Mouse (Mus musculus) stomach, embryonic 14.5 days (tissue): Measurements from ENCODE around the gene Mtg1. TPM values are rescaled to one million over a fixed set of nuclear protein-coding genes. Genes with fewer than 3 reads are reported as not detected.

Source experiments
- ATAC-seq: fragments of 200-750 bp; cut with Nextera tagmentation; 2 replicates; pipeline ENCODE4 v1.8.0; 2017; ENCODE audit warnings: low read depth, moderate TSS enrichment; ENCODE audit not compliant: insufficient number of reproducible peaks, insufficient read depth, low FRiP score
- H3K27ac ChIP-seq: fragments of 300-500 bp; sonication (generic); 2 replicates; pipeline ENCODE4 v1.5.1; 2014; ENCODE audit warnings: mild to moderate bottlenecking, low read length, moderate library complexity, mixed read lengths
- H3K27me3 ChIP-seq: fragments of 300-500 bp; sonication (generic); 2 replicates; pipeline ENCODE4 v1.6.1; 2014; ENCODE audit warnings: low read length, control low read depth, mixed read lengths; ENCODE audit not compliant: control insufficient read depth, insufficient read depth
- H3K36me3 ChIP-seq: fragments of 300-500 bp; sonication (generic); 2 replicates; pipeline ENCODE4 v1.6.1; 2014; ENCODE audit warnings: mild to moderate bottlenecking, control low read depth, low read length, moderate library complexity, mixed read lengths; ENCODE audit not compliant: control insufficient read depth, insufficient read depth
- H3K4me1 ChIP-seq: fragments of 300-500 bp; sonication (generic); 2 replicates; pipeline ENCODE4 v1.6.1; 2014; ENCODE audit warnings: low read length, control low read depth, mixed read lengths; ENCODE audit not compliant: control insufficient read depth, insufficient read depth
- H3K4me2 ChIP-seq: fragments of 300-500 bp; sonication (generic); replicated peaks from 2 replicates; pipeline ENCODE4 v1.6.1; 2014; ENCODE audit warnings: low read depth, low read length, control low read depth
- H3K4me3 ChIP-seq: fragments of 300-500 bp; sonication (generic); 2 replicates; pipeline ENCODE4 v1.5.1; 2014; ENCODE audit warnings: low read depth, low read length, control low read depth
- H3K9ac ChIP-seq: fragments of 300-500 bp; sonication (generic); replicated peaks from 2 replicates; pipeline ENCODE4 v1.6.1; 2014; ENCODE audit warnings: low read depth, mild to moderate bottlenecking, control low read depth, low read length, moderate library complexity, mixed read lengths
- H3K9me3 ChIP-seq: fragments of 300-500 bp; sonication (generic); 2 replicates; pipeline ENCODE4 v1.6.1; 2016; ENCODE audit warnings: low read depth, low read length, control low read depth; ENCODE audit not compliant: control insufficient read depth
- WGBS: fragments of 180-500 bp; shearing (Covaris S2); extraction: QIAGEN DNeasy Blood & Tissue Kit; methylation state at CpG from one replicate; pipeline ENCODE4 v1.1.7; 2014; 5-methylcytosine and 5-hydroxymethylcytosine counted together
- polyA plus RNA-seq: library from polyadenylated mRNA; unstranded; fragments of >200 nt; fragmentation: Nextera tagmentation; extraction: Ambion mirVana; gene quantifications from 2 replicates; pipeline ENCODE4 v1.2.1, GENCODE M21; 2014

The Mtg1 gene
- polyA plus RNA-seq, 1 experiment from 2014 or later = 28.3 TPM

GRCm38 (mm10) chr7:140169386-140169785, 32.0 kb downstream of the Mtg1 start:
- Histone ChIP-seq H3K27ac (no peak overlapping the region), H3K4me2 (no peak overlapping the region), H3K36me3 (no peaks in the 10 kb centered on the region), H3K4me1 (no peaks in the 10 kb centered on the region), H3K9ac (no peak overlapping the region), H3K27me3 (no peaks in the 10 kb centered on the region), H3K9me3 (no peaks in the 10 kb centered on the region), H3K4me3 (no peak overlapping the region)
- 45% methylated on average over 4 of the region's 4 CpGs for WGBS
- ATAC-seq = no peak

- ATAC-seq = no peak
- no peak overlapping the region for H3K27ac ChIP-seq
- H3K4me3 ChIP-seq = no peak overlapping the region
- H3K27me3 ChIP-seq = no peaks in the 10 kb centered on the region
- no peak overlapping the region for H3K9ac ChIP-seq
- H3K4me2 ChIP-seq = no peak overlapping the region
- WGBS = 92% methylated on average over 3 of the region's 3 CpGs
- no peaks in the 10 kb centered on the region for H3K4me1 ChIP-seq
- H3K36me3 ChIP-seq = no peaks in the 10 kb centered on the region
- no peaks in the 10 kb centered on the region for H3K9me3 ChIP-seq
Measured at GRCm38 (mm10) chr7:140170863-140171262, 33.5 kb downstream of the Mtg1 start.

DNA sequence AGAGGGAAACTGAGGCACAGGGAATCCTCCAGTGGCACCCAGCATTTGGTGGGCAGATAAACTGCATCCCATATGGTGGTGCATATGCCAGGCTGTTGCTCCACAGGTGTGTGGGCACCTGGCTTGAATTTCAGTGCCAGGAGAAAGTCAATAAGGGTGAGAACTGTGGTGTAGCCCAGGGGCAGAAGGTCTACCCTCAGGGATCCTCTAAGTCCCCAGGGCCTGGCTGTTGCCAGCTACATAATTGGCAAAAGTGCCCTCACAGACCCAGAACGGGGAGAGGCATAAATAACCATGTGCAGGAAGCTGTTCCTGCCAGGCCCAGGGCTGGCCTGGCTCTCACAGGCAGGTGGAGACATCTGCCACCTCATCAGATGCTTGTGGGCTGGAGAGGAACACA, 35.6 kb downstream of the Mtg1 start, which contains the start of gene Olfr523:
Olfr523 (plus strand) TSS at position 282 of the 400 bp plus-strand sequence.
- WGBS = 53% methylated on average over 1 of the region's 1 CpGs
- Histone ChIP-seq H3K9me3 (no peaks in the 10 kb centered on the region), H3K4me2 (no peak within 1 kb of the TSS), H3K36me3 (no peaks in the 10 kb centered on the region), H3K27ac (no peak within 1 kb of the TSS), H3K9ac (no peak within 1 kb of the TSS), H3K4me1 (no peaks in the 10 kb centered on the region), H3K4me3 (no peak within 1 kb of the TSS), H3K27me3 (no peaks in the 10 kb centered on the region)
- ATAC-seq = no peak

DNA sequence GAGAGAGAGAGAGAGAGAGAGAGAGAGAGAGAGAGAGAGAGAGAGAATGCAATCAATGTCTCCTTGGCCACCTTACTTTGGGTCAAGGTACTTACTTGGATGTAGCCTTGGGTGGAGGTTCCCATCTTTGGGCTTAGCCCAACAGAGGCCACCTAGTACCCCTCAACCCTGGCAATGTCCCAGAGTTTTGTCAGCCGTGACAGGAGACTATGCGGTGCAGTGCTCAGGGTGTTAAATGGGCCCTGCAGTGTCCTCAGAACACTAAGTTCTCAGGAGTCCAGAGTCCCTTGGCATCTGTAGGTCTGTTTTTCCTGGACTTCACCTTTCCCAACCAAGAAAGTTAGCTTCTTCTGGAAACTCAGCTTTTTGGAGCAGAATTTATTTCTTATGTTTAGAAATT, 41.8 kb downstream of the Mtg1 start:
- Histone ChIP-seq H3K27ac (no peak overlapping the region), H3K9me3 (no peaks in the 10 kb centered on the region), H3K36me3 (no peaks in the 10 kb centered on the region), H3K27me3 (no peaks in the 10 kb centered on the region), H3K4me1 (no peaks in the 10 kb centered on the region), H3K9ac (no peak overlapping the region), H3K4me3 (no peak overlapping the region), H3K4me2 (no peak overlapping the region)
- 86% methylated on average over 2 of the region's 2 CpGs for WGBS
- no peak for ATAC-seq

- no peak for ATAC-seq
- Histone ChIP-seq H3K4me2 (no peak overlapping the region), H3K27me3 (no peaks in the 10 kb centered on the region), H3K4me1 (no peaks in the 10 kb centered on the region), H3K36me3 (no peaks in the 10 kb centered on the region), H3K9me3 (no peaks in the 10 kb centered on the region), H3K27ac (no peak overlapping the region), H3K9ac (no peak overlapping the region), H3K4me3 (no peak overlapping the region)
- WGBS = 83% methylated on average over 2 of the region's 2 CpGs
Measured at GRCm38 (mm10) chr7:140180692-140181091, 43.3 kb downstream of the Mtg1 start.

DNA sequence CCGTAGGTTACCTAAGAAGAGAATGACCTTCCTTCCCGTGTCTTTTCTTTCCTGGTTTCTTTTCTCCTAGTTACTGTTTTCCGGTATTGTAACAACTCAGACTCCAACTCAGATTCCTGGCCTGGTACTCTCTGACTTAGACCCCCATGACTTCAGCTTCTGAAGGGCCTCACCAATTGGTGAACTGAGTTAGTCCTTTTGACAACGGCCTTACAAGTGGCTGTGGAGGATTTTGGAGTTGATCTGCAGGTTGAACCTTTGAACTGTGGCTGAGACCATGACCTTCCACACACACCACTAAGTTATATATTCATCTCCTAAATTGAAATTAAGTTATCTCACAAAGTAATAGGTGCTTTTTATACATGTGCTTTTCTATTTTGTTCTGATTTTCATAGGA, 46.8 kb downstream of the Mtg1 start:
- no peak overlapping the region for H3K9ac ChIP-seq
- no peak overlapping the region for H3K27ac ChIP-seq
- no peaks in the 10 kb centered on the region for H3K4me1 ChIP-seq
- H3K9me3 ChIP-seq = no peaks in the 10 kb centered on the region
- 84% methylated on average over 4 of the region's 4 CpGs for WGBS
- ATAC-seq = no peak
- H3K36me3 ChIP-seq = no peaks in the 10 kb centered on the region
- no peak overlapping the region for H3K4me2 ChIP-seq
- H3K4me3 ChIP-seq = no peak overlapping the region
- H3K27me3 ChIP-seq = no peaks in the 10 kb centered on the region

DNA sequence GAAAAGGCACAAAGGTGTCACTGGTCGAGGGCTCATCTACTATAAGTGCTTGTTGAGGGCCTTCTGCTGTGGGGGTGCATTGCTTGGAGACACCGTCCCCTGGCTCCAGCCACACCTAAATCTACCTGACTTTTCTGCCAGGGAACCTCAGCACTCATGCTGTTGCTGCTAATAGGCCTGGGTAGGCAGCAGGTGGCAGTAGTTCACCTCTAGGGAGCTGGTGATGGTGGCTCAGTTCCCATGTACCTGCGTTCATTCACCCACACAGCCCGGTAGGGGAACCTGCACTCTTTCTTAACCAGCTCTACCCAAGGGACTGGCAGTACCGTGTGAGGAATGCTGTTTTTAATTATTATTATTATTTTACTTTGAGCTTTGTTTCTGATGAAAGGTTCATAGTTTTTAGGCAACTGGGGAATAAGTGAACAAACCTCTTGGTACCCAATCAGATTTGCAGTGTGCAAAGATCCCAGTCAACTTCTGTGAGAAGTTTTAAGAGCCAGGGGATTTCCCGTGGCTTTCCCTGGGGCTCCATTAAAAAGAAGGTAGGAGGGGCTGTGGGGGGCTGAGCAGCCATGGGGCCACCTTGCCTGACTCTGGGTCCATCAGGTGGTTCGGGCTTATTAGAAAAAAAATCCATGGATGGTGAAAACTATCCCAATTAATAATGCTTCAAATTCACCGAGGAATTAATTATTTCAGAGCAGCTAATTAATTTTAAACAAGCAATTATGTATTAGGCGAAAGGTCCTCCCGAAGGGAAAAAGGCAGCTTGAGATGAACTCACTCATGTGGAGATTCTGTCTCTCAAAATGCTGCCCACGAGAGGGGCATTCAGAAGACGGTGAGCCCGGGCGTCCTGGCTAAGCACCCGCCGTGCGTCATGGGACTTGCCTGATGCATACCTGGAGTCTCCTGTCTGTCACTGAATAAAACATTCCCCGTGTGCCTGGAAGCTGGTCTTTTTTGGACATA, 49.6 kb downstream of the Mtg1 start:
- Histone ChIP-seq H3K9me3 (no peaks in the 10 kb centered on the region), H3K27me3 (no peaks in the 10 kb centered on the region), H3K27ac (no peak overlapping the region), H3K9ac (no peak overlapping the region), H3K36me3 (no peaks in the 10 kb centered on the region), H3K4me1 (no peaks in the 10 kb centered on the region), H3K4me2 (no peak overlapping the region), H3K4me3 (no peak overlapping the region)
- WGBS = 65% methylated on average over 18 of the region's 18 CpGs
- ATAC-seq = no peak

- no peak overlapping the region for H3K4me2 ChIP-seq
- no peak overlapping the region for H3K4me3 ChIP-seq
- H3K36me3 ChIP-seq = no peaks in the 10 kb centered on the region
- 86% methylated on average over 7 of the region's 7 CpGs for WGBS
- H3K27ac ChIP-seq = no peak overlapping the region
- H3K9me3 ChIP-seq = no peaks in the 10 kb centered on the region
- no peaks in the 10 kb centered on the region for H3K4me1 ChIP-seq
- no peak for ATAC-seq
- no peaks in the 10 kb centered on the region for H3K27me3 ChIP-seq
- H3K9ac ChIP-seq = no peak overlapping the region
Measured at GRCm38 (mm10) chr7:140187721-140188390, 50.5 kb downstream of the Mtg1 start.
